Mouse (Mus musculus): ENCODE measurements around the gene Ttc12. TPM values are rescaled to one million over a fixed set of nuclear protein-coding genes. Genes with fewer than 3 reads are reported as not detected.

Gene Ttc12
- polyA plus RNA-seq (2015; fragmentation: Nextera tagmentation; extraction: Ambion mirVana): 1.8 and 1.9 TPM in 2 replicates

DNA sequence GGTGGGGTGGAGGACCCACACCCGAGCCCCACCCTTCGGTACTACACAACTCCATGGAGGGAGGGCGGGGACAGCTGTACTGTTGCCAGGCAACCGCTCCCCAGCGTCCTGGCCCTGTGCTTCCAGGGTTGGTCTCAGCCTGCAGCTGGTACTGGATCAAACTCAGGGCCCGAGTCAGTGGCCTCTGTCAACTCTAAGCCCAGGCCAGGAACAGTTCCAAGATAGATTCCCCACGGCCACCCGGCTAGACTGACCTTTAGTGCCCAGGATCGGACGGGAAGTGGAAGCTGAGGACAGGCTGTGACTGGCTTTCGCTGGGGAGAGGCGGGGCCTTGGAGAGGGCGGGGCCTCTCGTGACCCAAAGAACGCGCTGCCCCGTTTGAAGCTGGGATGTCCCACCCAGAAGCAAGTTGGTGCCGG lies at the start of gene Ttc12:
Ttc12 (minus strand) TSS at position 334 of the 420 bp plus-strand sequence.
- Histone ChIP-seq H3K4me1 (replicated peaks) (peaks cover 16% of the 10 kb centered on the region), H3K27ac (no peak within 1 kb of the TSS), H3K9me3 (no peaks in the 10 kb centered on the region), H3K36me3 (no peaks in the 10 kb centered on the region), H3K4me3 (replicated peaks) (peak within 1 kb of the TSS; percentile 47), H3K4me2 (replicated peaks) (peak within 1 kb of the TSS; percentile 69), H3K9ac (replicated peaks) (peak within 1 kb of the TSS; percentile 55), H3K27me3 (peaks cover 8% of the 10 kb centered on the region; the same call in 1 of the 2 replicates)
- peak; percentile 88 for ATAC-seq
- WGBS: under 1% methylated on average over 18 of the region's 18 CpGs

DNA sequence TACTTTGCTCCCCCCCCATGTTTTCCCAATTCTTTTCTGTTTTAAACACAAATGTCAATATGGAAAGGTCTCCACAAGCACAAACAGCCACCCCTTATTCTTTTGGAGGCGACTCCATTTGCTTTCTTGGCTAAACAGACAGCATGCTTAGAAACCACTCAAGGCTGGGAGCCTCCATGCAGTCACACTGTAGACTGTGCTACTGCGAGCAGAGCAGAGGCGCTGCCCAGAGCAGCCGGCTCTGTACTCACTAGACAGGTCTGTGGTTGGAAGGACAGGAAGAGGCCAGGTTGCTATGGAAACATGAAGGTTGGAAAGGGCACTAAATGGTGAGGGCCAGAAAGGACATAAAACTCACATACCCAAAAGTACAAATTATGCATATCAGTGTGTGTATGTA lies 48.9 kb upstream of the Ttc12 start:
- Histone ChIP-seq H3K9ac (replicated peaks) (no peak overlapping the region), H3K27me3 (no peaks in the 10 kb centered on the region), H3K9me3 (no peaks in the 10 kb centered on the region), H3K4me2 (replicated peaks) (no peak overlapping the region), H3K4me1 (replicated peaks) (peaks cover 49% of the 10 kb centered on the region), H3K4me3 (replicated peaks) (no peak overlapping the region), H3K27ac (peak overlapping the region; percentile 54), H3K36me3 (peaks cover 42% of the 10 kb centered on the region)
- WGBS: 42% methylated on average over 4 of the region's 4 CpGs
- peak; percentile 55; the same call in 1 of the 2 replicates for ATAC-seq

DNA sequence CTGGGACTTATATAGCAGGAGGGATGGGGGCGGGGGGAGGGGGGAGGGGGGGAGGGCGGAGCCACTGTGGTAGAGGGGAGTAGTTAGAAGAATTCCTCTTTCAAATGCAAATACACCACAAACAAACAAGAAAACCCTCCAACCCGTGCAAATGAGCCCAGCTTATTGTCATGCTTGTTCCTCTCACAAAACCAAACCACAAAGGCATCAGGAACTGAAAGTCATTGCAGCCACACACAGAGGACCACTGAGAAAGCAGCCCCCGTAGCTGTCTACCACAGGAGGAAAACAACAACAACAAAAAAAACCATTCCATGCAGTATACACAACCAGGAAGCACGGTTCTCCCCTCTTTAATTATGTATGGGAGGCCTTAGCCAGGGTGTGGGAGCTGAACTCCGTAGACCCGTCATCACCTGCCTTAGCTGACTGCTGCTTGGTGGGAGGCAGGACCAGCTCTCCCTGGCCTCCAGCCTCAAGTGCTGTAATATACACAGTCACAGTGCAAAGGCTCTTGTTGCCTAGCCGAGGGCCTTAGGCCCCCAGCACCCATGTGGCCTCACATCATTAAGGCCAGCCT lies 48.0 kb upstream of the Ttc12 start:
- peak; percentile 69 for ATAC-seq
- H3K36me3 ChIP-seq: peaks cover 36% of the 10 kb centered on the region
- H3K9ac ChIP-seq (replicated peaks): no peak overlapping the region; the same call in 1 of the 2 replicates
- no peak overlapping the region for H3K4me2 ChIP-seq (replicated peaks)
- H3K9me3 ChIP-seq: no peaks in the 10 kb centered on the region
- H3K27ac ChIP-seq: peak overlapping the region; percentile 74
- no peaks in the 10 kb centered on the region for H3K27me3 ChIP-seq
- no peak overlapping the region for H3K4me3 ChIP-seq (replicated peaks)
- WGBS: 5% methylated on average over 8 of the region's 8 CpGs
- peaks cover 53% of the 10 kb centered on the region for H3K4me1 ChIP-seq (replicated peaks)

DNA sequence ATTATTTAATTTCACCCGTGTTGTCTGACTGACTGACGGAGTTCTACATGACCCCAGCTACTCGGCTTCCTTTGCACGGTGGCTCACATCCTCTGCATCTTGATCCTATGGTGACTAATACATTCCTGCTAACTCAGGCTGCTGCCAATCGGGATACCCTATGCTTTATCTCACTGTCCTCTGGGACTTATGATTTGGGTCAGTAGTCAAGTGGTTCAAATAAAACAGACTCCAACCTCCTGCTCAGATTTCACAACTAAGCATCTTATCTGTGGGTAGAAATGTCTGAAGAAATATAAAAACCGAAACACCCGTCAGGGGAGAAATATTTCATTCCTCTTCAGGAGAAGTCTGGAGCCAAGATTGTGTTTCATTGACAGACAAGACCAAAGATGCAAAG lies 47.4 kb upstream of the Ttc12 start:
- no peak for ATAC-seq
- Histone ChIP-seq H3K9me3 (no peaks in the 10 kb centered on the region), H3K27ac (no peak overlapping the region), H3K4me2 (replicated peaks) (no peak overlapping the region), H3K9ac (replicated peaks) (no peak overlapping the region), H3K4me3 (replicated peaks) (no peak overlapping the region), H3K27me3 (no peaks in the 10 kb centered on the region), H3K4me1 (replicated peaks) (peaks cover 51% of the 10 kb centered on the region), H3K36me3 (peaks cover 36% of the 10 kb centered on the region)
- 77% methylated on average over 7 of the region's 7 CpGs for WGBS

DNA sequence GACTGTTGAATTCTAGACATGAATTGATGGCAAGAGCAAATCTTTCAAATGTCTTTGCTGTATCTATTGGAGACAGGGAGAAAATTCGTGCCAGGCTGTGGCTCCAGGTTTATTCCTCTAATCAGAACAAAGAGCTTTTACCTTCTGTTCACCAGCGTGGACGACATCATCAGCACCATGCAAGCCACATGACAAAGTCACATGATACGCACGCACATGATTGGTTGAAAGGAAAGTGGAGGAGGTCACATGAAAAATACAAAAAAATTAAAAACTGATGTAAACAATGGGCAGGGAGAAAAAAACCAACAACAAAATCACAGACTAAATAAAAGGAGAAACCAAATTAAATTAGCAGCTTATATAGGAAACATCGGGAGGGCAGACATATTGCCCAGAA lies 45.8 kb upstream of the Ttc12 start:
- Histone ChIP-seq H3K4me2 (replicated peaks) (no peak overlapping the region), H3K9me3 (no peaks in the 10 kb centered on the region), H3K9ac (replicated peaks) (no peak overlapping the region), H3K36me3 (peaks cover 27% of the 10 kb centered on the region), H3K27me3 (no peaks in the 10 kb centered on the region), H3K4me3 (replicated peaks) (no peak overlapping the region), H3K27ac (no peak overlapping the region), H3K4me1 (replicated peaks) (peaks cover 52% of the 10 kb centered on the region)
- 91% methylated on average over 6 of the region's 6 CpGs for WGBS
- ATAC-seq: no peak

DNA sequence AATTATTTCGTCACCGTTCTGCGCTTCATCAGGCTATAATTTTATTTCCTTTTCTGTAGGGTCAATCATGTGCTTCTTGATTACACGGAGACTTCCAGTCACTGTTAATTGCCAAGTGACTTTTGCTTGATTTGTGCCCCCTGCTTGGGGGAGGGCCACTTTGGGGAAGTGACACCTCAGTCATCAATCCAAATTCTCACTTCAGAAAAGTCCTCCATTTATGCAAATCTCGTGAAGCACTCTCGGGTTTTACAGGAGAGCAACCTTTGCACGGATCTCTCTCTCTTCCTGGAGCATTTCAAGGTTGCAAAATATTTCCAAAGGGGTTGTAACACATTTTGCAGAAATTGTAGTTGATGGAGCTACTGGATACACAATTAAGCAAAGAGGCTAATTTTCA lies 45.2 kb upstream of the Ttc12 start:
- H3K9me3 ChIP-seq: no peaks in the 10 kb centered on the region
- H3K4me3 ChIP-seq (replicated peaks): no peak overlapping the region
- H3K9ac ChIP-seq (replicated peaks): no peak overlapping the region
- H3K27ac ChIP-seq: no peak overlapping the region
- WGBS: 77% methylated on average over 7 of the region's 7 CpGs
- no peaks in the 10 kb centered on the region for H3K27me3 ChIP-seq
- H3K4me2 ChIP-seq (replicated peaks): no peak overlapping the region
- peaks cover 23% of the 10 kb centered on the region for H3K36me3 ChIP-seq
- H3K4me1 ChIP-seq (replicated peaks): peaks cover 49% of the 10 kb centered on the region
- ATAC-seq: no peak

DNA sequence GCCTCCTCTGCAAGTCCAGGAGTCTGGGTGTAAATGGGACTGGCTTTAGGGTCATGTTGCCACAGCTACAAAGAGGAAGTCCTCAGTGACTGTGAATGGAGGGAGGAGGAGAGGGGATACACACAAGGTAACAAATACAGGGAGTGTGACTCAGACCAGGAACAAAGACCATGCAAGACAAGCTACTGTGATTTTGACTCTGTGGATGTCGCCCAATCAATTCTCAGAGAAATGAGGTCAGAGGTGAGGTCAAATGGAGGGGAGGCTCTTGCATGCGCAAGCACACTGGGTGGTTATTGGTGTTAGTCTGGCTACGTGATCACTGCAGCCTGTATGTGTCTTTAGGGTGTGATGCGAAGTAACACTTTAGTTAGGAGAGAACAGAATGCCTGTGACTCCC lies 44.7 kb upstream of the Ttc12 start:
- H3K27me3 ChIP-seq: no peaks in the 10 kb centered on the region
- peaks cover 20% of the 10 kb centered on the region for H3K36me3 ChIP-seq
- ATAC-seq: no peak
- no peak overlapping the region for H3K4me2 ChIP-seq (replicated peaks)
- H3K4me1 ChIP-seq (replicated peaks): peaks cover 44% of the 10 kb centered on the region
- H3K27ac ChIP-seq: no peak overlapping the region
- no peaks in the 10 kb centered on the region for H3K9me3 ChIP-seq
- no peak overlapping the region for H3K9ac ChIP-seq (replicated peaks)
- 57% methylated on average over 4 of the region's 4 CpGs for WGBS
- no peak overlapping the region for H3K4me3 ChIP-seq (replicated peaks)

DNA sequence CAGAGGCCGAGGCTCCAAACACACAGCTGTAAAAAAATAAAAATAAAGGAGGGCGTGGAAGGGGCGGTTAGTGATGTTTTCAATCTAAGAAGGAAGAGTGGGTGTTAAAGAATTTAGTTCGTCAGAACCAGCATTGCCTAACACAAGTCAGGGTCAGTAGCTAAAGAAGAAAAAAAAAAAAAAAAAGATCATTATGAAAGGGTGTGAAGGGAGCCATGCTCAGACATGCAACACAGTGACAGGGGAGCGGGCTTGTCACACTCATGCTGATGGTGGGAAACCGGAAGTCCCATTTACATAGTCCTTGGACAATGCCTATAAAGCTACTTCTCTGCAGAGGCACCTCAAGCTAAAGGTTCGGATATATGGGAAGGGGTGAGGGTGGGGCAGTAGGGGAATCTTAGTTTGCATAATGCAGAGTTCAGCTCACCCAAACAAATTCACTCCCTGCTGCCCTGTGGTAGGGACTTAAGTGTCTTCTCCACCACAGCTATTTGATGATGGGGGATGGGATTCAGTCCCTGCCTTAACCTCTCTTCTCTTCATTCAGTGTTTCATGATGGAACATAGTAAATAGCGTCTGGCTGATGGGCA lies 43.4 kb upstream of the Ttc12 start:
- Histone ChIP-seq H3K27me3 (no peaks in the 10 kb centered on the region), H3K9ac (replicated peaks) (no peak overlapping the region), H3K9me3 (no peaks in the 10 kb centered on the region), H3K27ac (no peak overlapping the region), H3K4me1 (replicated peaks) (peaks cover 37% of the 10 kb centered on the region), H3K4me3 (replicated peaks) (no peak overlapping the region), H3K36me3 (peaks cover 23% of the 10 kb centered on the region), H3K4me2 (replicated peaks) (no peak overlapping the region)
- WGBS: 76% methylated on average over 8 of the region's 8 CpGs
- no peak for ATAC-seq

DNA sequence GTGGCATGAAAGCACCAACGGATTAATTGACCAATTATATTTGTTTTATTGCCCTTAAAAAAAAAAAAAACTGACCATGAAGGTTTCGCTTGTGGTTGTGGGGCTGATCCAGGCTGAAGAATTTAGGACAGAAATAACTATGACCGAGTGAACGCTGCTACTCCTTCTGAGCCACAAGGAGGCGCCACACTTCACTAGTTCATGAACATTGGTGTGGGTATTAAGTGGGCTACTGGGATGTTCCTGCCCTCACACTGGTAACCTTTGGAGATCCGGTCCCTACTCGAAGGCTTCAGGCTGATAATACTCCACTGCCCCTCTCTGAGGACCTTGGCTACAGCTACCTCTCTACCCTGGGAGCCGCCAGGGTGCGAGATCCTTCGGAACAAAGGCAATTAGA lies 42.9 kb upstream of the Ttc12 start:
- Histone ChIP-seq H3K4me2 (replicated peaks) (no peak overlapping the region), H3K36me3 (peaks cover 26% of the 10 kb centered on the region), H3K9me3 (no peaks in the 10 kb centered on the region), H3K27ac (no peak overlapping the region), H3K27me3 (no peaks in the 10 kb centered on the region), H3K4me1 (replicated peaks) (peaks cover 32% of the 10 kb centered on the region), H3K9ac (replicated peaks) (no peak overlapping the region), H3K4me3 (replicated peaks) (no peak overlapping the region)
- 0 out of 2 replicates have a peak, but pooled peaks have one; percentile 38 for ATAC-seq
- WGBS: 56% methylated on average over 10 of the region's 10 CpGs

DNA sequence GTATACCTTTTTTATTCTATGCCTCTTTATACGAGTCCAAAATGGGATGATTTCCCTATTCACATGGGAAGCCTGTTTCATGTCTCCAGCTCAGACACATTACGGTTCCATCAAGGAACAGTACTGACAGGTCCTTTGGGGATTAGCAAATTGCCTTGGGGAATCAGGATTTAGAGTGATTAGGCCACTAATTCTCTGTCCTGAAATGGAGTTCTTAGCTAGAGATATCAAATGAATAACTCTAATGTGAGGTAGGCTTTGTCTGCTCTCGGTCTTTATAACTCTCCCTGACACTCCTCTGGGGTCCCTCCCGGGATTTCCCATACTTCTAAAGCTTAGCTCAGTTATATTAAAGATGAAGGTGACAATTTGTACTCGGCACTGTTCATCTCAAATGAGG lies 42.0 kb upstream of the Ttc12 start:
- no peaks in the 10 kb centered on the region for H3K27me3 ChIP-seq
- 36% methylated on average over 5 of the region's 5 CpGs for whole genome bisulfite sequencing
- no peak for ATAC-seq
- H3K9ac ChIP-seq (replicated peaks): no peak overlapping the region
- H3K27ac ChIP-seq: no peak overlapping the region
- no peak overlapping the region for H3K4me3 ChIP-seq (replicated peaks)
- H3K4me2 ChIP-seq (replicated peaks): no peak overlapping the region
- H3K9me3 ChIP-seq: no peaks in the 10 kb centered on the region
- peaks cover 25% of the 10 kb centered on the region for H3K4me1 ChIP-seq (replicated peaks)
- peaks cover 33% of the 10 kb centered on the region for H3K36me3 ChIP-seq

DNA sequence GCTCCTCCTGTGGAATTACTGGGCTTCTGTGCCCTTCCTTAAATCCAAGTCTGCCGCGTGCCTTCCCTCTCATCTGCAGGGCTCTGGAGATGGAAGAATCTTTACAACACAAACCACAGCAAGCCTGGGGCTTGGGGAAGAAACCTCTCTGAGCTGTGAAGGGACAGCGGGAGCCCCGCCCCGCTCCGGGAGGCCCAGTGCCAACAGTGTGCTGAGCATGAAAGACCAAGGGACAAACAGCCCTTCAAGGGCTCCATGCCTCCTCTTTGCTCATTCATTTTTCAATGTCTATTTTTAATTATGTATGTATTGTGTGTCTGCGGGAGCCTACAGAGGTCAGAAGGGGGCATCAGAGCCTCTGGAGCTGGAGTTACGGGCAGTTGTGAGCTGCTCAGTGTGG lies 41.3 kb upstream of the Ttc12 start:
- Histone ChIP-seq H3K36me3 (peaks cover 33% of the 10 kb centered on the region), H3K4me3 (replicated peaks) (no peak overlapping the region), H3K9me3 (no peaks in the 10 kb centered on the region), H3K9ac (replicated peaks) (no peak overlapping the region), H3K4me1 (replicated peaks) (peaks cover 25% of the 10 kb centered on the region), H3K4me2 (replicated peaks) (no peak overlapping the region), H3K27me3 (no peaks in the 10 kb centered on the region), H3K27ac (peak overlapping the region; percentile 81)
- WGBS: 52% methylated on average over 8 of the region's 8 CpGs
- ATAC-seq: peak; percentile 22; the same call in 1 of the 2 replicates

DNA sequence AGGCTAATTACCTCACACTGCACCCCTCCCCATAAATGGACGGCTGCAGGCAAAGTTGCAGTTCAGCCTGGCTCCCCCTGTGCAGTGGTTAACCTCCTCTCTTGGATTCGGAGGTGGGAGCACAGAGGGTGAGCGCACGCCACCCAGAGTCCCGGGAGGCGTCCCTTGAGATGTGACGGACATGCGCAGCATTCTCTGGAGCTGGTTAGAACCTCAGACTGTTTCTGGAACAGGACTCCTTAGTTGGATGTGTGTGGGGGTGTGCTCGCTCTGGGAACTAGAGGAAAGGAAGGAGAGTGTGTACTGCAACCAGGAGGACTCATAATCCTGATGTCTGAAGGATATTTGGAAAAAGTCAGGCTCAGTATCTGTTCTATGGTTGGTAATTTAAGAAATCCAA lies 38.7 kb upstream of the Ttc12 start:
- ATAC-seq: no peak
- H3K27ac ChIP-seq: no peak overlapping the region
- H3K9me3 ChIP-seq: no peaks in the 10 kb centered on the region
- no peak overlapping the region for H3K9ac ChIP-seq (replicated peaks)
- peaks cover 42% of the 10 kb centered on the region for H3K36me3 ChIP-seq
- no peak overlapping the region for H3K4me3 ChIP-seq (replicated peaks)
- H3K4me2 ChIP-seq (replicated peaks): no peak overlapping the region
- H3K4me1 ChIP-seq (replicated peaks): peaks cover 24% of the 10 kb centered on the region
- 80% methylated on average over 9 of the region's 9 CpGs for WGBS
- H3K27me3 ChIP-seq: no peaks in the 10 kb centered on the region

DNA sequence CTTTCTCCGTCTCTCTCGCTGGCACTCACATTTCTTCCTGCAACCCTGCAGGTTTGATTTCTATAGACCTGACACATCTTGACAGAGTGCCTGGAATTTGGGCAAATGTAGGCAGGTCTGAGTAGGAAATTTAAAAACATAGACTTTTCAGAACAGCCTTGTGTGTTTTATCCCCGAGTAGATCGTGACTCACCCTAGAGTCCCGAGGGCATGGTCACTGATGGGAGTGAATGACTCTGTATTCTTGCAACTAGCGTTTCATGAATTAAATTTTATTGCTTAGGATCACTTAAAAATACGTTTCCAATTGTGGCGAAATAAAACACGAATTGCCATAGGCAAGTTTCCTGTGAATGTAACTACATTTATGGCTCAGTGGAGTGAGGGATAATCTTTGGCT lies 37.9 kb upstream of the Ttc12 start:
- Histone ChIP-seq H3K9me3 (no peaks in the 10 kb centered on the region), H3K27ac (no peak overlapping the region), H3K27me3 (no peaks in the 10 kb centered on the region), H3K4me3 (replicated peaks) (no peak overlapping the region), H3K36me3 (peaks cover 50% of the 10 kb centered on the region), H3K9ac (replicated peaks) (no peak overlapping the region), H3K4me2 (replicated peaks) (no peak overlapping the region), H3K4me1 (replicated peaks) (peaks cover 18% of the 10 kb centered on the region)
- ATAC-seq: no peak
- 90% methylated on average over 9 of the region's 9 CpGs for WGBS
